Comparison of ENCODE assay signal across 8 mouse cellular contexts in the genomic region with DNA sequence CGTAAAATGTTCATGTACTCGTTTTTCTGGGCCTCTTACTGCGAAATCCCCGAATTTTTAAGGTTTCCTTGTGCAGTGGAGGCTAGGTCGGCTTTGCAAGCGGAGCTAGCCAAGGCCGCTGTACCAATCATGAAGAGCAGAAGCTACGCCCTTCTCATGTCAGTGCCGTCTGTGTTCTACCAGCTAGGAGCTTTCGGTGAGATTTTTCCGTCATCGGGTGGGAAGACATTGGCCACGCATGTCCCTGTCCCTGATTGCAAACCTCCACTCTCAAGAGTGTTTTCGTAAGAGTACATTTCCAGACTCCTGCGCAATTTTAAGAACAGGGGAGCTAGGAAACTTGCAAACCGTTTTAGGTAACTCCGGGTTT. TPM values are rescaled to one million over a fixed set of nuclear protein-coding genes. Genes with fewer than 3 reads are reported as not detected.
DNase-seq lines count a peak whose midpoint lies in the region; ATAC-seq and TF ChIP-seq lines count a peak whose summit lies in the region.

No protein-coding gene starts in this region.

- H3K4me2 ChIP-seq in forebrain, embryonic 13.5 days = peak overlapping the region; percentile 57
- H3K4me2 ChIP-seq in hindbrain, postnatal 0 days (ENCODE audit: low read depth, low read length) = peak overlapping the region; percentile 63

- TF ChIP-seq POLR2A in spleen, adult 2 months (IDR thresholded peaks at IDR 0.05; ENCODE audit: low read depth, low read length) = no peak

- intact Hi-C loops in gastrocnemius, adult 2 months (cut with DNase I) = loop anchor here (10.0 kb wide), 1 partner anchor 164 kb away; a partner anchor contains a TSS

- peak overlapping the region; percentile 69 for H3K9ac ChIP-seq in forebrain, embryonic 13.5 days
- peak overlapping the region; percentile 62 for H3K9ac ChIP-seq in hindbrain, postnatal 0 days (replicated peaks; ENCODE audit: low read length)

- no peaks in the 10 kb centered on the region for H3K27me3 ChIP-seq in forebrain, embryonic 13.5 days
- no peaks in the 10 kb centered on the region for H3K27me3 ChIP-seq in hindbrain, postnatal 0 days (ENCODE audit: insufficient read depth, low read length)
- no peaks in the 10 kb centered on the region for H3K27me3 ChIP-seq in limb, embryonic 10.5 days (ENCODE audit: low read depth, poor library complexity, severe bottlenecking)
- H3K27me3 ChIP-seq in spleen, adult 2 months (ENCODE audit: control insufficient read depth, insufficient read depth, low read length) = no peaks in the 10 kb centered on the region

- H3K27ac ChIP-seq in gastrocnemius, adult 2 months = peak overlapping the region; percentile 93
- H3K27ac ChIP-seq in forebrain, embryonic 13.5 days = peak overlapping the region; percentile 88
- H3K27ac ChIP-seq in hindbrain, postnatal 0 days = peak overlapping the region; percentile 96
- H3K27ac ChIP-seq in limb, embryonic 10.5 days = peak overlapping the region; percentile 74
- peak overlapping the region; percentile 76 for H3K27ac ChIP-seq in spleen, adult 2 months (ENCODE audit: insufficient read depth, low read length)

- peak; percentile 22 for ATAC-seq in forebrain, embryonic 13.5 days
- ATAC-seq in hindbrain, postnatal 0 days = 0 out of 2 replicates have a peak, but pooled peaks have one; percentile 11
- ATAC-seq in megakaryocyte progenitor cell, adult 5-6 weeks (replicated peaks; ENCODE audit: poor library complexity) = peak; percentile 40

- H3K4me3 ChIP-seq in gastrocnemius, adult 2 months = peak overlapping the region; percentile 98
- peak overlapping the region; percentile 96 for H3K4me3 ChIP-seq in forebrain, embryonic 13.5 days
- peak overlapping the region; percentile 83 for H3K4me3 ChIP-seq in hindbrain, postnatal 0 days (ENCODE audit: low read length)
- H3K4me3 ChIP-seq in limb, embryonic 10.5 days = peak overlapping the region; percentile 90
- peak overlapping the region; percentile 67 for H3K4me3 ChIP-seq in spleen, adult 2 months (ENCODE audit: extremely low read depth, insufficient read depth, insufficient read length)

- peaks cover 24% of the 10 kb centered on the region for H3K4me1 ChIP-seq in forebrain, embryonic 13.5 days
- peaks cover 12% of the 10 kb centered on the region for H3K4me1 ChIP-seq in hindbrain, postnatal 0 days (ENCODE audit: insufficient read depth, low read length)
- peaks cover 23% of the 10 kb centered on the region for H3K4me1 ChIP-seq in limb, embryonic 10.5 days
- peaks cover 7% of the 10 kb centered on the region for H3K4me1 ChIP-seq in spleen, adult 2 months (ENCODE audit: control insufficient read depth, insufficient read depth, insufficient read length)

- no peaks in the 10 kb centered on the region for H3K9me3 ChIP-seq in forebrain, embryonic 13.5 days (replicated peaks)
- H3K9me3 ChIP-seq in hindbrain, postnatal 0 days (ENCODE audit: low read length) = no peaks in the 10 kb centered on the region
- H3K9me3 ChIP-seq in limb, embryonic 10.5 days (replicated peaks) = no peaks in the 10 kb centered on the region

- DNase-seq in gastrocnemius, adult 2 months = peak; percentile 63
- DNase-seq in gastrocnemius, postnatal 25 days = no peak
- DNase-seq in brain, adult 2 months (ENCODE audit: low read depth, low spot score) = peak; percentile 85
- DNase-seq in hindbrain, postnatal 0 days (ENCODE audit: low spot score) = peak; percentile 68
- DNase-seq in limb, embryonic 10.5 days (ENCODE audit: low spot score) = peak; percentile 60
- peak in 1 of 2 experiments; percentile 22 for DNase-seq in spleen, adult 2 months (ENCODE audit: low read depth in 1 of 2, low spot score in 2 of 2)

- TF ChIP-seq CTCF in gastrocnemius, adult 2 months (IDR thresholded peaks at IDR 0.05) = no peak
- no peak for TF ChIP-seq CTCF in hindbrain, postnatal 0 days (IDR thresholded peaks at IDR 0.05; ENCODE audit: low read depth)
- no peak for TF ChIP-seq CTCF in spleen, adult 2 months (IDR thresholded peaks at IDR 0.05; ENCODE audit: extremely low read depth, insufficient read depth, insufficient read length, insufficient replicate concordance)

- under 1% methylated on average over 17 of the region's 17 CpGs for WGBS in forebrain, embryonic 13.5 days
- 1% methylated on average over 17 of the region's 17 CpGs for WGBS in hindbrain, postnatal 0 days
- WGBS in limb, embryonic 10.5 days = 1% methylated on average over 17 of the region's 17 CpGs
- under 1% methylated on average over 17 of the region's 17 CpGs for WGBS in spleen, adult 2 months

- H3K36me3 ChIP-seq in forebrain, embryonic 13.5 days (ENCODE audit: poor library complexity, severe bottlenecking) = no peaks in the 10 kb centered on the region
- H3K36me3 ChIP-seq in hindbrain, postnatal 0 days (ENCODE audit: insufficient read depth, low read length) = no peaks in the 10 kb centered on the region
- no peaks in the 10 kb centered on the region for H3K36me3 ChIP-seq in limb, embryonic 10.5 days
- no peaks in the 10 kb centered on the region for H3K36me3 ChIP-seq in spleen, adult 2 months (ENCODE audit: control insufficient read depth, insufficient read depth, low read length)

RNA-seq across cellular contexts. Expression of a gene that starts 0.6 kb away (rescaled TPM):
- 10 to 100 TPM; 19.8 to 22.9 TPM for total RNA-seq in gastrocnemius, adult 2 months (2021)
- total RNA-seq in gastrocnemius, postnatal 25 days (2021) = 10 to 100 TPM; 20.6 to 21.3 TPM
- polyA plus RNA-seq in forebrain, embryonic 13.5 days (2015; fragmentation: Nextera tagmentation; extraction: Ambion mirVana) = 41.0 and 43.6 TPM in 2 replicates
- total RNA-seq in hindbrain, postnatal 0 days (2014; rRNA removed) = 24.8 and 32.2 TPM in 2 replicates
- 37.1 and 39.7 TPM in 2 replicates for polyA plus RNA-seq in hindbrain, postnatal 0 days (2015; fragmentation: Nextera tagmentation; extraction: Ambion mirVana)
- 39.9 and 45.3 TPM in 2 replicates for polyA plus RNA-seq in limb, embryonic 10.5 days (2016; fragmentation: Nextera tagmentation; extraction: Ambion mirVana)
- total RNA-seq in megakaryocyte progenitor cell, adult 5-6 weeks (2015) = 33.3 and 35.8 TPM in 2 replicates
- 36.4 and 46.2 TPM in 2 replicates for total RNA-seq in megakaryocyte progenitor cell, adult 5-6 weeks (2017)
- 2.5 TPM in 2 replicates for polyA plus RNA-seq in spleen, adult 2 months (2012; rRNA removed)

RNA-seq across cellular contexts. Expression of a gene that starts 50.4 kb away (rescaled TPM):
- total RNA-seq in gastrocnemius, adult 2 months (2021) = 10 to 100 TPM; 31.5 to 41.1 TPM
- total RNA-seq in gastrocnemius, postnatal 25 days (2021) = 10 to 100 TPM; 25.8 to 29.2 TPM
- 28.0 and 31.5 TPM in 2 replicates for polyA plus RNA-seq in forebrain, embryonic 13.5 days (2015; fragmentation: Nextera tagmentation; extraction: Ambion mirVana)
- total RNA-seq in hindbrain, postnatal 0 days (2014; rRNA removed) = 29.7 and 30.3 TPM in 2 replicates
- 11.1 and 11.4 TPM in 2 replicates for polyA plus RNA-seq in hindbrain, postnatal 0 days (2015; fragmentation: Nextera tagmentation; extraction: Ambion mirVana)
- polyA plus RNA-seq in limb, embryonic 10.5 days (2016; fragmentation: Nextera tagmentation; extraction: Ambion mirVana) = 55.2 and 55.8 TPM in 2 replicates
- 24.2 and 24.6 TPM in 2 replicates for total RNA-seq in megakaryocyte progenitor cell, adult 5-6 weeks (2015)
- total RNA-seq in megakaryocyte progenitor cell, adult 5-6 weeks (2017) = 19.0 and 20.4 TPM in 2 replicates
- 45.1 and 55.1 TPM in 2 replicates for polyA plus RNA-seq in spleen, adult 2 months (2012; rRNA removed)
